Mouse (Mus musculus): Measurements from ENCODE around the gene Ablim1.

The Ablim1 gene

GRCm38 (mm10) chr19:57099986-57100385, 214.7 kb downstream of the Ablim1 start:
- no peak for DNase-seq (ENCODE audit: low spot score)

DNA sequence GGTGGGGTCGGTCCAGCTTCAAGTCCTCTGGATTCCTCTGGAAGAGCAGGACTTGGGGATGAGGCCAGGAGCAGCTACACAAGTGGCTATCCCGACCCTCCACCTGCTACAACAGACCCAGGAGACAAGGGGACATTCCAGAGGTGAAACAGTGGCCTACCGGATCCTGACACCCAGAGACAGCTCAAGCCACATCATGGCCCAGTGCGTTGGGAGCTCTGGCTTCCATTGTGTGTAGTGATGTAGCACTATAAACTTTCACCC, 215.7 kb downstream of the Ablim1 start:
- DNase-seq (ENCODE audit: low spot score) = no peak

- no peak for DNase-seq (ENCODE audit: low spot score)
Observed at GRCm38 (mm10) chr19:57098241-57099093, 216.3 kb downstream of the Ablim1 start.

GRCm38 (mm10) chr19:57095340-57095739, 219.4 kb downstream of the Ablim1 start:
- DNase-seq (ENCODE audit: low spot score) = no peak

DNA sequence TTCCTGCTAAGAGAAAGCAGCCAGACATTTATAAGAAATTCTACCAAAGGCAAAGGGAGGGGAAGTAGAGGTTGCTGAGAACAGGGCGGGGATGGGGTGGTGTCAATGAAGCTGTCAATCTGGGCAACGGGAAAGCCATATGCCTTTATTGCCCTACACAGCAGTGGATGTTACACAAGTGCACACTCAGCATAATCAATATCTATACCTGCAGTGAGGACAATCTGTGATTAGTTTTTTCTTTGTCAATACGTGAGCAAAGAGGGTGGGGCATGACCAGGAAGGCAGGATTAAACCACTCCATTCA, 221.1 kb downstream of the Ablim1 start:
- DNase-seq (ENCODE audit: low spot score) = no peak

GRCm38 (mm10) chr19:57092958-57093697, 221.6 kb downstream of the Ablim1 start:
- DNase-seq (ENCODE audit: low spot score) = no peak

DNA sequence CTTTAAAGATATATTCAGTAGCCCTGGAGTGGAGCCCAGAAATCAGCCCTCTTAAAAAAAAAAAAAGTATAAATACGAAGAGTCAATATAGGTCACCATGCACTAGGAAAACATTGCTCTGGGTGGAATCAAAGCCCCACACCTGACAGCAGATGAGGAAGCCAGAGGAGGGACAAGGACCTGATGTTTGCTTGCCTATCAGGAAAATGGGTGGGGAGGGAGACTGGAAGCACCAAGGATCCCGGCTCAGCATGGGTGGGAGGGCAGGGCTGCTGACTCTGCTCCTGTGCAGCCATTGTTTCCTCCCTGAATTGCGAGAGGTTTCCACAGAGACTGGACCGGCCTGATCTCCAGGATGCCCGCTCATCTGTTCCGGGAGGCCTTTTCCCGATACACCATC, 223.4 kb downstream of the Ablim1 start:
- DNase-seq (ENCODE audit: low spot score) = no peak

- no peak for DNase-seq (ENCODE audit: low spot score)
Observed at GRCm38 (mm10) chr19:57088804-57089369, 225.8 kb downstream of the Ablim1 start.

GRCm38 (mm10) chr19:57084520-57085166, 230.1 kb downstream of the Ablim1 start:
- DNase-seq (ENCODE audit: low spot score) = no peak

DNA sequence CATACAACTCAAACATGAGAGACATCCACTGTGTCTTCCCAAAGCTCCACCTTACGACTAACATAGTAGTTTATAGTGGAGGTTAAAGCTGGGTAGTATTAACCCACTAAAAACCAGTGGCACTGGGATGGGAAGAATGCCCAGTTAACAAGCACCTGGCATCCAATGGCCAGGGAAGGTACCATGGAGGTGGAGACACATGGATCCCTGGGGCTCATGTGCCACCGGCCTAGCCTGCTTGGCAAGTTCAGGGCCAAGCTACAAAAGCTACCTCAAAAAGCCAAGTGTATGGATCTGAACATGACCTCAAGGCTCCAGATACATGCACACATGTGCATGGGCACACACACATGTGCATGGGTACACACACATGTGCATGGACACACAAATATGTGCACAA, 230.8 kb downstream of the Ablim1 start:
- DNase-seq (ENCODE audit: low spot score) = no peak

DNA sequence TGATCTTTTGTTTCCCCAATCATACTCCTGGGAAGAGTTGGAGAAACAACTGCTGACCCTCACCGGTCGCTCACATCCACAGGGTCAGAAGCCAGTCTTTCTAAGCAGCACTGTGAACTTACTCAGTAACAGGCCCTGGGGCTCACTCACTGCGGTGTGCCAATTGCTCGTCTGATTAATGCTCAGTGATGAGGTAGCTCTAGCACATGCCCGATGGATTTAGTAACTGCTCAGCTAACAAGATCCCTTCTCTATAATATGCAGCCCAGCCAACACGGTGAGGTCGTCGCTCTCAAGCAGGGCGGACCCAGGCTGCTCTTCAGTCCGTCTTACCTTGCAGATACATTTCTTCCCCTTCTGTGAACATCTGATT, 231.6 kb downstream of the Ablim1 start:
- no peak for DNase-seq (ENCODE audit: low spot score)

GRCm38 (mm10) chr19:57082454-57083182, 232.1 kb downstream of the Ablim1 start:
- DNase-seq (ENCODE audit: low spot score) = no peak

DNA sequence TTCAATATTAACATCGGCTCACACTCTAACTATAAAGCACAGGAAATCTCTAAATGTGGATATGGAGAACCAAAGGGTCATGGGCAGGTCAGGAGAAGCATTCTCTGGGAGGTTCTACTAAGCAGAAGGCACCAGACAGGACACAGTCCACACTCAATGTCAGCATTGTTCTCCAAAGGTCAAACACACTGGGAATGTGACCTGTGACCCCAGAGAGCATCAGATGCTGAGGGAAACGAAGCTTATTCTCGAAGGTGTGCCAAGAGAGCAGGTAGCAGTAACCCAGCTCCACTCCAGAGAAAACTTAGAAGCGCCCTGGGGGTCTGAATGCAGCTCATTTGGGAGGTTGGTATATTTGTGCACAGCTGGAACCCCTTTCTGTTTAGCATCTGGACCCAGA, 233.2 kb downstream of the Ablim1 start:
- DNase-seq (ENCODE audit: low spot score) = no peak

- DNase-seq (ENCODE audit: low spot score) = no peak
Observed at GRCm38 (mm10) chr19:57079606-57079981, 235.1 kb downstream of the Ablim1 start.

DNA sequence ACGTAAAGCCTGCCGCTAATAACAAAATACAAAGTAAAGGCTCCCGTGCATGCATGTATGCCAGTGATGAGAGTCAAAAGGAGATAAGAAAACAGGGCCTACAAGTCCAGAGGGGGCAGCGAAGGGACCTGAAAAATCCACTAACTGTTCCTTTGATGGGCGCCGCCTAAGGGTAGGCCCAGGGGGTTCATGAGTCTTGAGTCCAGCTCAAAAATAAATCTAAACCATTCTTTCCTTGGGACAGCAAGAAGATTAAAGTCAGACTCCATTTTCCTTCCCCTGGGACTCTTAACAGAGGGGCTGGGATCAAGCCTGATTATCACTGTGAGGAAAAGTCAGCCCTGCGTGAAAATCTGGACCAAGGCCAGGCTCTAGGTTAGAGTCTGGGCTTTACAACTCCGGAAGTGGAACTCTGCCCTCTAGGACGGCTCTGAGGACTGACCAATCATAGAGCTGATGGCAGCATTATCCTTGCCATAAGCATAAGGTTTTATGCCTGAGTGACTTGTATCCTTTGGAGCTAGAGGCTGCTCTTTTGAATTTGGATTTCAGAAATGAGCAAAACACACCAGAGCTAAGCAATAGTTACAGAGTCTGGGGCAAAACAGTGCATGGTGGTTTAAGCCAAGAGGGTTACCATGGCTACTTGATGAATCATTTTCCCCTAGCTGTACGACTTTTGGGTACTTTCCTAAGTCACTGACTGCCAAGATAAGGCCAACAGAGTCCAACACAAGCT, 235.7 kb downstream of the Ablim1 start:
- no peak for DNase-seq (ENCODE audit: low spot score)

DNA sequence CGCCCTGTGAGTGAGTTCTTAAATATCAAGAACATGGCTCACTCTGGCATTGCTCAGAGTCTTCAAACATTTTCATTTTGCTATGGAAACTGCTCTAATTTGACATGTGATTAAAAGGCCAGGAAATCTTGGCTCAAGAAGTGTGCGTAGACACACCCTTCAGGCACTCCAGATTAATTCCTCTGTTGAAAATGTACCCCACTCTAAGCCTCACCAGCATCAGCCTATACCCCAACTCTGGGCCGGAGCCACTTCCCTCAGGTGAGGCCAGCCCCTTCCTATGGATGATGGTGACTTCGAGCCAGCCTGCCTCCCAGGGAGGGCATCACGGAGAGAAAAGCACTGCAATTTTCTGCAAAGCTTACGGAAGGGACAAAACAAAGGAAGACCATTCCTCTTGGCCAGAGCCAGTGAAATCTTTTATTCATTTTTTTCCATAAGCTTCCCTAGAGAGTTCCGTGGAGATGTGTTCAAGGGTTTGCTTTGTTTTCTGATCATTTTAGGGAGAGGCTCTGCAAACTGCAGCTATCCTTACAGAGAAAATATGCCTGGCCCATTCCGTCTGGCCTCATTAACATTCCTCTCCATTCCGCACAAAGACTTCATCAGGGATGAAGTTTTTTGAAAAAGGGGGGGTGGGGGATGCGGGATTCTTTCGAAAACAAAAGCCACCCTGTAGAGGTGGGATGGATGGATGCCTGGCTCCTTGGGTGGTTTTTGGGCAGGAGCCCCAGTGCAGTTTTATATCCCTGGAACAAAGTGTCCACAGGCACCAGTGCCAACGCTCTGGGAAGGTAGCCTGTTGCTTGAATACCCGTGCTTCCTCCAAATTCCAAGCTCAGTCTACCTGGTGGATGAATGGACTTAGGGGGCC, 236.7 kb downstream of the Ablim1 start:
- DNase-seq (ENCODE audit: low spot score) = no peak

DNA sequence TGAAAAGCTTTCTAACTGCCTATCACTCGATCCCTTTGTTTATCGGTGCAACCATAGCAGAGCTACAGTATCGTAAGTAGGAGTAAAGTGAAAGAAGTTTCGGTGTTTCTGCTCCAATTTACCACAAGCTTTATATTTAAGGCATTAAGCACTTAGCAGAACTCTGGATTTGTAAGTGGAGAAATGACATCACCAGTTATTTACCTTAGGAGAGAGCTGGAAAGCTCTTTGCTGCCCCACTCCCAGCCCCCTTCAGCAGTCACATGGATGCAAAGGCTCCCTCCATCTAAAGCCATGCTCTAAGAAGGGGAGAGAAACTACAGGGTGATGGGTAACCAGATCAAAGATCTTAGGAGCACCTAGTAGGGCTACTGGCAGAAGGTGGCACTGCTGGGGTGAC, 241.3 kb downstream of the Ablim1 start:
- no peak for DNase-seq (ENCODE audit: low spot score)

DNA sequence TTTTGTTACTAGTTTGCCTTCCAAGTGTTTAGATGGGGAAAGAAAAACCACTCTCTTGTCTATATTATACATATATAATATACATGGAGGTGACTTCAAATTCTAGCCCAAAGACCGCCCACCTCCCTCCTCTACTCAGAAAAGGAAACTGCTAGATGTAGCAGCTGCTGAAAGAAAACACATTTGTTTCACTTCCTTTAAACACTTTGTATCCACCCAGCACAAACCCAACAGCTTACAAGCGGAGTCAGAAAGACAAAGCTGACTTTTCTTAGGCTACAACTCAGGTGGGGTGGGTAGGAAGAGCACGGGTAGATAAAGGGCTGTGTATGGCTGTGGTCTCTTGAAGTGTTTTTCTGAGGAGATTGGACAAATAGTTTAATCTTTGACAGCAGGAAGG, 242.0 kb downstream of the Ablim1 start:
- DNase-seq (ENCODE audit: low spot score) = no peak

GRCm38 (mm10) chr19:57067108-57067613, 247.6 kb downstream of the Ablim1 start:
- no peak for DNase-seq (ENCODE audit: low spot score)

GRCm38 (mm10) chr19:57066313-57066712, 248.4 kb downstream of the Ablim1 start:
- no peak for DNase-seq (ENCODE audit: low spot score)

DNA sequence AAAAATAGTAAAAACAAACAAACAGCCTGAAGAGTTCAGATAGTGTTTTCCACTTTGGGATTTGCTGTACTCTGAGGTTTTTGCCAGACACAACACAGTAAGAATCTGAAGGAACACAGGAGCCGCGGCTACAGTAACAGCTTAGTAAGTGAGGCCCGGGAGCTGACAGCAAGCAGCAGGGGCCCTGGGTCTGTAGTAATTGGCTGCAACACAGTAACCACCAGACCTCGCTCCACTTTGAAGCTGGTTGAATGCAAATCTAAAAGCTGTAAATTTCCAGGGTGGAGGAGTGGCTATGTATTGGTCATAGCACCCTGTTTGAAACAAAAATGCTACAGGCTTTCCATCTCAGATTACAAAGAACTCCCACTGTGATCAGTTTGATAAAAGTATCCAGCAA, 252.0 kb downstream of the Ablim1 start:
- no peak for DNase-seq (ENCODE audit: low spot score)
